Mouse (Mus musculus): ENCODE results near the gene Mfap2.

GRCm38 (mm10) chr4:141030541-141031206, 20.5 kb downstream of the Mfap2 start:
- no peak for TF ChIP-seq CTCF (IDR thresholded peaks at IDR 0.05; ENCODE audit: low read depth, low read length)
- no peak for TF ChIP-seq POLR2A (IDR thresholded peaks at IDR 0.05; ENCODE audit: borderline replicate concordance, low read depth, low read length)
